Mouse (Mus musculus) thymus, adult 2 months (tissue): Measurements from ENCODE around the gene Inhbc. TPM values are rescaled to one million over a fixed set of nuclear protein-coding genes. Genes with fewer than 3 reads are reported as not detected.

Experiments
- DNase-seq: peaks from one replicate; pipeline ENCODE4 v3.0.0; 2021
- H3K27ac ChIP-seq: fragments of 200-500 bp; 2 replicates; pipeline ENCODE4 v1.5.1; 2012; ENCODE audit warnings: low read length, control low read depth; ENCODE audit not compliant: control insufficient read depth, insufficient read depth
- H3K27me3 ChIP-seq: fragments of 200-500 bp; 2 replicates; pipeline ENCODE4 v1.6.1; 2012; ENCODE audit warnings: mild to moderate bottlenecking, low read length, moderate library complexity, mixed read lengths; ENCODE audit not compliant: control insufficient read depth, insufficient read depth
- H3K36me3 ChIP-seq: fragments of 200-500 bp; 2 replicates; pipeline ENCODE4 v1.6.1; 2012; ENCODE audit warnings: mild to moderate bottlenecking, low read length, moderate library complexity; ENCODE audit not compliant: control insufficient read depth, insufficient read depth
- H3K4me1 ChIP-seq: fragments of 200-500 bp; replicated peaks from 2 replicates; pipeline ENCODE4 v1.6.1; 2012; ENCODE audit warnings: low read length; ENCODE audit not compliant: control insufficient read depth, insufficient read depth
- H3K4me3 ChIP-seq: fragments of 200-500 bp; 2 replicates; pipeline ENCODE4 v1.5.1; 2012; ENCODE audit warnings: mild to moderate bottlenecking, low read length, control low read depth, moderate library complexity; ENCODE audit not compliant: control insufficient read depth, insufficient read depth
- CTCF ChIP-seq: fragments of 200-500 bp; IDR thresholded peaks from 2 replicates; pipeline ENCODE4 v1.5.1; 2012; ENCODE audit warnings: mild to moderate bottlenecking, control low read depth, low read length, moderate library complexity, borderline replicate concordance; ENCODE audit not compliant: control insufficient read depth, poor library complexity, insufficient read depth; ENCODE audit errors: extremely low read depth
- POLR2A ChIP-seq: fragments of 200-500 bp; IDR thresholded peaks from 2 replicates; pipeline ENCODE4 v1.6.1; 2012; ENCODE audit warnings: mild to moderate bottlenecking, low read length, control low read depth, moderate library complexity; ENCODE audit not compliant: control insufficient read depth, poor library complexity, insufficient read depth; ENCODE audit errors: extremely low read depth
- whole genome bisulfite sequencing: fragments of 180-500 bp; shearing (Covaris S2); methylation state at CpG from one replicate; pipeline ENCODE4 v1.1.7; 2018; 5-methylcytosine and 5-hydroxymethylcytosine counted together
- polyA plus RNA-seq: library from polyadenylated mRNA; depleted of rRNA; stranded (reverse); fragments of >200 nt; gene quantifications from 2 replicates; pipeline ENCODE4 v1.2.3, GENCODE M21; 2012

Gene Inhbc
- polyA plus RNA-seq, 1 experiment = not detected

DNA sequence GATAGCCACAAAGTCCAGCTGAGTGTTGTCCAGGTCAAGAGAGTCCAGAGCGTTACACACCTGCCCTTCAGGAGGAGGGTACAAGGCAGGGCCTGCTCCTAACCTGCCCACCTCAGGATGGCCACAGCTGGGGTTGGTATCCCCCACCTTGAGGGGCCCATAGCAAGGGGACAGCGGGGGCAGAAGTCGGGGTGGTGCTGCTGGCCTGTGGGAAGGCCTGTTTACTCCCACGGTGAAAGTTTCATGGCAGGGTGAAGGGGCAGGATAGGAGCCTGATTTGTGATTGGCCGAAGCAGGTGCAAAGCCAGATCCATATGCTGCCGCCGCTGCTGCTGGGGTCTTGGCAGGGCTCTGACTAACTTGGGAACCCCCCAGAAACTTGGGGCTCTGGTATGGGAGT is 40.0 kb downstream of the Inhbc start:
- Histone ChIP-seq H3K36me3 (peaks cover 17% of the 10 kb centered on the region), H3K4me1 (peaks cover 15% of the 10 kb centered on the region), H3K27ac (no peak overlapping the region), H3K4me3 (no peak overlapping the region), H3K27me3 (no peaks in the 10 kb centered on the region)
- WGBS = 95% methylated on average over 7 of the region's 7 CpGs
- DNase-seq = no peak
- TF ChIP-seq POLR2A (no peak), CTCF (no peak)

DNA sequence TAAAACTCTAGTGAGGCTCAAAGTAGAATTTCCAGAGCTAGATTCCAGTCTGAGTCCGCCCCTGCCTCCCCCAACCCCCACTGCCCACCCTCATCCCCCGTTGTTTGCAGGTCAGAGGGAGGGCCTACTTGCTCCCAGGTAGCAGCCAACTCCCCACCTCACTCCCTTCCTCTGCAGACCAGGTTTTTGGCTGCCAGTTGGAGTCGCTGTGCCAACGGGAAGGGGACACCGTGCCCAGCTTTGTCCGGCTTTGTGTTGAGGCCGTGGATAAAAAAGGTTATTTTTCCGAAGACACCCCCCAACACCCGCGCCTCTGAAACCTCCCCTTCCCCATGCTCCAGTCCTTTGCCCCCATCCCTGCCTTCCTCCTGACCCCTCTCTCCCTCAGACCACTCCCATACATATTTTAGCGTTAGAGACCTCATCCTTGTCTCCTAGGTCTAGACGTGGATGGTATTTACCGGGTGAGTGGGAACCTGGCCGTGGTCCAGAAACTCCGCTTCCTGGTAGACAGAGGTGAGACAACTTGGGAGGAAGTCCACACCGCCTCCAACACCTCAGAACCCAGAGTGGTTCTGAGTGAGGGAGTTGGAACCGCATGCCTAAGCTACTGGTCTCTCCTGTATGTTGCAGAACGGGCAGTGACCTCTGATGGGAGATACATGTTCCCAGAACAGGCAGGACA is 42.6 kb downstream of the Inhbc start:
- WGBS = 87% methylated on average over 18 of the region's 18 CpGs
- TF ChIP-seq POLR2A = no peak
- no peak for TF ChIP-seq CTCF

DNA sequence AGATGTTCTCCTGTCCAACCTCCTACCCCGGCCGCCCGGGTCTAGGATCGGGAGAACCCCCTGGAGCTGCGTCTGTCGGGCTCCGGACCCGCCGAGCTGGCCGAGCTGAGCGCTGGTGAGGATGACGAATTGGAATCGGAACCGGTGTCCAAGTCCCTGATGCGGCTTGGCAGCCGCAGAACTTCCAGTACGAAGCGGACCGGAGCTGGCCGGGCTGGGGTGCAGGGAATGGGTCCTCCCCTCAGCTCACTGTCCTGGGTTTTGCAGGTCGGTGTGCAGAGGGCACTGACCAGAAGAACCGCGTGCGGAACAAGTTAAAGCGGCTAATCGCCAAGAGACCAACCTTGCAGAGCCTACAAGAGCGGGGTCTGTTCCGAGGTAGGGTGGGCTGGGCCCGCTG is 43.4 kb downstream of the Inhbc start:
- Histone ChIP-seq H3K36me3 (peaks cover 17% of the 10 kb centered on the region), H3K4me3 (peak overlapping the region; percentile 44; the same call in 1 of the 2 replicates), H3K27me3 (no peaks in the 10 kb centered on the region), H3K27ac (no peak overlapping the region), H3K4me1 (peaks cover 44% of the 10 kb centered on the region)
- no peak for DNase-seq
- 92% methylated on average over 29 of the region's 29 CpGs for WGBS
- no peak for TF ChIP-seq CTCF
- no peak for TF ChIP-seq POLR2A

More for the DNA sequence above, 42.6 kb downstream of the Inhbc start:
- no peak overlapping the region for H3K27ac ChIP-seq
- H3K36me3 ChIP-seq = peaks cover 17% of the 10 kb centered on the region
- H3K4me1 ChIP-seq = peaks cover 36% of the 10 kb centered on the region
- H3K27me3 ChIP-seq = no peaks in the 10 kb centered on the region
- no peak for DNase-seq
- no peak overlapping the region for H3K4me3 ChIP-seq

DNA sequence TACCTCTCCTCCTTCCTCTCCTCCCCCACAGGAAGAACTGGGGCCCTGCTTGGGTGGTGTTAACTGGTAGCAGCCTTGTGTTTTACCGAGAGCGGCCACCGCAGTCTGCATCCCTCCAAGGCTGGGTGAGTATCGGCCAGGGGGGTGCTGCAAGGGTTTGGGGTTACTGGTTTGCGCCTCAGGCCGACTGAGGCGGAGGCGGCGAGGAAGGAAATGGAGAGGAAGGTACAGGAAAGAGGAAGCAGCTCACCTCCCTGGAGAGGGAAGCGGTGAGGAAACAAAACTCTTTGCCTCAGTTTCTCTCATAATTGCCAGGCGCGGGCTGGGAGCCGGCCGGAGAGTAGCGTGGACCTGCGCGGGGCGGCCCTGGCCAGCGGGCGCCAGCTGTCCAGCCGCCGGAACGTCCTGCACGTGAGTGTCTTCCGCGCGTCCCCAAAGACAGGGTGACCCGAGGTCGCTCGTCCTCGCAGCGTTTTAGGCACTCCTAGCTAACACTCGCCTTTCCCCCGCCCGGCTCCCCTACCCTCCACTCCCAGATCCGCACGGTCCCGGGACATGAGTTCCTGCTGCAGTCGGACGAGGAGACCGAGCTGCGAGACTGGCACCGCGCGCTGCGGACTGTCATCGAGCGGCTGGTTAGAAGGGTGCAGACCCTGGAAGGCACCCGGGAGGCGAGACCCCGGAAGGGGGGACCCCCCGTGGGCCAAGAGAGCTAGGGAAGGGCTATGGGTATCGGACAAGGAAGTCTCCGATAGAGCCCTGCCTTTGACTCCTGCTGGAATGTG is 44.0 kb downstream of the Inhbc start:
- H3K36me3 ChIP-seq = peaks cover 17% of the 10 kb centered on the region
- no peaks in the 10 kb centered on the region for H3K27me3 ChIP-seq
- peak overlapping the region; percentile 44 for H3K4me3 ChIP-seq
- peak overlapping the region; percentile 92 for H3K27ac ChIP-seq
- peaks cover 50% of the 10 kb centered on the region for H3K4me1 ChIP-seq
- TF ChIP-seq POLR2A (no peak), CTCF (no peak)
- WGBS = 58% methylated on average over 54 of the region's 54 CpGs
- DNase-seq = peak; percentile 57

DNA sequence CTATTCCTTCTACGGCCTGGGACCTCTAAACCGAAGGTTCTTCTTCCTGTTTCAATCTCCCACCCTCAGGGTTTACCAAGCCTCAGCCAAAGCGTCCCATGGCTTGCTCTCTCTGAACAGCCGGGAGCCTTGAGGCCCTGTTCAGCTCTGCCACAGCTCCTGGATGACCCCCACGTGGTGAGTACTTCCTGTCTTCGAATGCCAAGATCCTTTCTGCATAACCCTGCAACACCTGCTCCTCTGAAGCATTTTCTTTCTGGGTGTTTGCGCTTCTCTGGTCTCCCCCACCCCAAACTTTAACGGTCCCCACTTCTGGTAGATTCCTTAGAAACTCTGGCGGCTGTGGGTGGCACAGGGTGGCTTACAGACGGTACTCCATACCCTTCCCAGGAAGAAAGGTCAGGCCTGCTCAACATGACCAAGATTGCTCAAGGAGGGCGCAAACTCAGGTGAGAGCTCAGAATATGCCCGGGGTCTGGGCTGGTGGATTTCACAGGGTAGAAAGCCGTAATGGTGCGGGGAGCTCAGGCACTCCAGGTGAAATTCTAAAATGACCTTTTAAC is 44.7 kb downstream of the Inhbc start:
- DNase-seq = peak; percentile 77
- H3K27ac ChIP-seq = peak overlapping the region; percentile 92
- H3K36me3 ChIP-seq = peaks cover 17% of the 10 kb centered on the region
- 6% methylated on average over 14 of the region's 14 CpGs for WGBS
- TF ChIP-seq CTCF = no peak
- no peak for TF ChIP-seq POLR2A
- H3K27me3 ChIP-seq = no peaks in the 10 kb centered on the region
- H3K4me1 ChIP-seq = peaks cover 57% of the 10 kb centered on the region
- peak overlapping the region; percentile 44 for H3K4me3 ChIP-seq

DNA sequence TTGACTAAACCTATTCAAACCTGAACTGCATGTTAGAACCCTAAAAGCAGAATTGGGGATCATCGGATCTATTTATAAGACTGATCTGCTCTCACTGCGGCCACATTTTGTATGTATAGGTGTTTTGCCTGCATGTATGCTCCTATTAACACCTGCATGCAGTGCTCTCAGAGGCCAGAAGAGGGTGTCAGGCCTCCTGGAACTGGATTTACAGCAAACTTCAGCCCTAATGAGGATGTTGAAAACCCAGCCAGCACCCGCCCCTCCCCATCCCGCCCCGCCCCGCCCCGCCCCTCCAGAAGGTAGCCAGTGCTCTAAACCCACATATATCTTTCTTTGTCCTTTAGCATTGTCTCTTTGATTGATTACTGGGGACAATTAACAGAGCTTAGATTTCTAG is 45.7 kb downstream of the Inhbc start:
- 2% methylated on average over 7 of the region's 7 CpGs for WGBS
- Histone ChIP-seq H3K36me3 (peaks cover 15% of the 10 kb centered on the region), H3K4me1 (peaks cover 60% of the 10 kb centered on the region), H3K27ac (peak overlapping the region; percentile 46; the same call in 1 of the 2 replicates), H3K4me3 (no peak overlapping the region), H3K27me3 (no peaks in the 10 kb centered on the region)
- no peak for TF ChIP-seq POLR2A
- no peak for TF ChIP-seq CTCF
- DNase-seq = peak; percentile 89
